Mouse (Mus musculus) ES-Bruce4 (cell line): ENCODE measurements around the gene Tvp23a. TPM values are rescaled to one million over a fixed set of nuclear protein-coding genes. Genes with fewer than 3 reads are reported as not detected.

ENCODE experiments used
- H3K27ac ChIP-seq: 2 replicates; pipeline ENCODE4 v1.5.1; 2012; ENCODE audit warnings: low read length, inconsistent platforms; ENCODE audit not compliant: insufficient read depth
- H3K27me3 ChIP-seq: 2 replicates; pipeline ENCODE4 v1.6.1; 2012; ENCODE audit warnings: mild to moderate bottlenecking, low read length, inconsistent platforms; ENCODE audit not compliant: control insufficient read depth, poor library complexity, insufficient read depth, severe bottlenecking
- H3K36me3 ChIP-seq: 2 replicates; pipeline ENCODE4 v1.6.1; 2012; ENCODE audit warnings: inconsistent platforms, mild to moderate bottlenecking, low read length, moderate library complexity; ENCODE audit not compliant: control insufficient read depth, poor library complexity, insufficient read depth, severe bottlenecking
- H3K4me1 ChIP-seq: one replicate; pipeline ENCODE4 v1.8.1; 2011; ENCODE audit warnings: low read length; ENCODE audit not compliant: control insufficient read depth, insufficient read depth
- H3K4me3 ChIP-seq: 2 replicates; pipeline ENCODE4 v1.5.1; 2011; ENCODE audit warnings: low read depth, mild to moderate bottlenecking, low read length
- H3K9ac ChIP-seq: 2 replicates; pipeline ENCODE4 v1.6.1; 2012; ENCODE audit warnings: low read depth, mild to moderate bottlenecking, inconsistent platforms; ENCODE audit not compliant: poor library complexity, severe bottlenecking
- H3K9me3 ChIP-seq: replicated peaks from 2 replicates; pipeline ENCODE4 v1.6.1; 2012; ENCODE audit warnings: mild to moderate bottlenecking, low read length, inconsistent platforms; ENCODE audit not compliant: control insufficient read depth, poor library complexity, insufficient read depth, severe bottlenecking
- CTCF ChIP-seq: IDR thresholded peaks from one replicate; pipeline ENCODE4 v1.8.1; 2011; ENCODE audit warnings: low read depth, low read length
- EP300 ChIP-seq: IDR thresholded peaks from 2 replicates; pipeline ENCODE4 v1.6.1; 2011; ENCODE audit warnings: low read depth, low read length; ENCODE audit not compliant: insufficient read depth
- POLR2A ChIP-seq: IDR thresholded peaks from one replicate; pipeline ENCODE4 v1.8.1; 2011; ENCODE audit warnings: low read length; ENCODE audit not compliant: insufficient read depth
- polyA plus RNA-seq: library from polyadenylated mRNA; stranded (reverse); fragments of >200 nt; gene quantifications from 2 replicates; pipeline ENCODE4 v1.2.4, GENCODE M21; 2011; ENCODE audit warnings: low read depth; ENCODE audit not compliant: missing spikeins, insufficient read depth, insufficient read length

Gene Tvp23a
- polyA plus RNA-seq, 1 experiment: 1.8 TPM

- no peaks in the 10 kb centered on the region for H3K36me3 ChIP-seq
- H3K9me3 ChIP-seq: no peaks in the 10 kb centered on the region
- peaks cover 6% of the 10 kb centered on the region for H3K4me1 ChIP-seq
- H3K9ac ChIP-seq: no peak overlapping the region
- TF ChIP-seq EP300 (no peak), CTCF (no peak), POLR2A (no peak)
- no peak overlapping the region for H3K27ac ChIP-seq
- H3K4me3 ChIP-seq: no peak overlapping the region
- no peaks in the 10 kb centered on the region for H3K27me3 ChIP-seq
These were observed 14.0 kb upstream of the Tvp23a start for GRCm38 (mm10) chr16:10461178-10461577.

- no peaks in the 10 kb centered on the region for H3K36me3 ChIP-seq
- H3K4me1 ChIP-seq: peaks cover 6% of the 10 kb centered on the region
- no peak overlapping the region for H3K27ac ChIP-seq
- no peak overlapping the region for H3K4me3 ChIP-seq
- TF ChIP-seq CTCF: no peak
- H3K9ac ChIP-seq: no peak overlapping the region
- H3K27me3 ChIP-seq: no peaks in the 10 kb centered on the region
- no peaks in the 10 kb centered on the region for H3K9me3 ChIP-seq
These were observed 13.0 kb upstream of the Tvp23a start for GRCm38 (mm10) chr16:10460188-10460587.

GRCm38 (mm10) chr16:10454583-10454974, 7.4 kb upstream of the Tvp23a start:
- H3K27ac ChIP-seq: no peak overlapping the region
- no peaks in the 10 kb centered on the region for H3K27me3 ChIP-seq
- H3K36me3 ChIP-seq: no peaks in the 10 kb centered on the region
- H3K4me1 ChIP-seq: no peaks in the 10 kb centered on the region
- H3K9me3 ChIP-seq: no peaks in the 10 kb centered on the region
- H3K4me3 ChIP-seq: no peak overlapping the region
- H3K9ac ChIP-seq: no peak overlapping the region
- TF ChIP-seq POLR2A (no peak), CTCF (no peak), EP300 (no peak)

GRCm38 (mm10) chr16:10453872-10454582, 6.9 kb upstream of the Tvp23a start:
- Histone ChIP-seq H3K9ac (no peak overlapping the region), H3K4me1 (no peaks in the 10 kb centered on the region), H3K36me3 (no peaks in the 10 kb centered on the region), H3K4me3 (no peak overlapping the region), H3K9me3 (no peaks in the 10 kb centered on the region), H3K27ac (no peak overlapping the region), H3K27me3 (no peaks in the 10 kb centered on the region)
- TF ChIP-seq EP300: no peak
- TF ChIP-seq CTCF: no peak
- TF ChIP-seq POLR2A: no peak

GRCm38 (mm10) chr16:10452445-10452896, 5.3 kb upstream of the Tvp23a start:
- no peak overlapping the region for H3K4me3 ChIP-seq
- TF ChIP-seq EP300 (no peak), CTCF (no peak), POLR2A (no peak)
- H3K36me3 ChIP-seq: no peaks in the 10 kb centered on the region
- H3K9me3 ChIP-seq: no peaks in the 10 kb centered on the region
- no peak overlapping the region for H3K27ac ChIP-seq
- no peaks in the 10 kb centered on the region for H3K4me1 ChIP-seq
- H3K27me3 ChIP-seq: no peaks in the 10 kb centered on the region
- H3K9ac ChIP-seq: no peak overlapping the region

- Histone ChIP-seq H3K27me3 (no peaks in the 10 kb centered on the region), H3K4me3 (no peak overlapping the region), H3K9me3 (no peaks in the 10 kb centered on the region), H3K4me1 (no peaks in the 10 kb centered on the region), H3K9ac (no peak overlapping the region), H3K36me3 (no peaks in the 10 kb centered on the region), H3K27ac (no peak overlapping the region)
- TF ChIP-seq EP300 (no peak), POLR2A (no peak), CTCF (no peak)
These were observed 4.7 kb upstream of the Tvp23a start for GRCm38 (mm10) chr16:10451906-10452305.
